Mouse (Mus musculus): ENCODE measurements around the gene Usp54.
"Not testable (repeated sequence)": the region's sequence is repeated elsewhere in the genome, so short reads cannot be mapped to it uniquely, and the experiment has no call there.

Gene Usp54

DNA sequence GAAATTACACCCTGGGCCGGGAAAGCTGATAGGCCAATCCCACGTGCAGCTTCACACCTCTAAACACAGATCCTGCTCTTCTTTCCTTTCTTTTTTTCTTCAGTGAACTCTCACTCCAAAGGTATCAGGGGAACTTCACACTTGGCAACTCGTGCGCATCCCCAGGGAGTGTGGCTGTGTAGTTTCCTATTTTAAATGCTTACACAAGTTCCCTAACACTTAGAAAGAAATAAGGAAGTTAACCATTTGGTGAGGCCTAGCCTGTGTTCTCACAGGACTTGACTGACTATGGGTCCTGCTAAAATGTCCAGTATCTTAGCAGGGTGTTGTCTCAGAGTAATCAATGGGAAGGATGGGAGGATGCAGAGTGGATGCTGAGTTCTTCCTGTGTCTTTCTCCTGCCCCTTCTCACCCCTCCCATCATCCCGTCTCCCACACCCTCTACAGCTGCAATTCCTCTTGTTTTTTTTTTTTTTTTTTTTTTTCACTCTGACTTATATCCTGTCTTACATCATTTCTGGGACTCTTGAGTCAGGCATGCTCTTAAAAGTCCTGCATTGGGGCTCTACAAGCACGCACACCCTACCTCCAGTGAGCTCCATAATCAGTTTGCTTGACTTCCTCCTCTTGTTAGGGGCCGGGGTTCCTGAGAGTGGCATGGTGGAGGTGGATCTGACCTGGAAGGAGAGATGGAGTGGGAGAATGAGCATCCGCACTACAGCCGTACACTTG is 14.0 kb upstream of the Usp54 start:
- DNase-seq (ENCODE audit: extremely low spot score, low spot score): no peak

DNA sequence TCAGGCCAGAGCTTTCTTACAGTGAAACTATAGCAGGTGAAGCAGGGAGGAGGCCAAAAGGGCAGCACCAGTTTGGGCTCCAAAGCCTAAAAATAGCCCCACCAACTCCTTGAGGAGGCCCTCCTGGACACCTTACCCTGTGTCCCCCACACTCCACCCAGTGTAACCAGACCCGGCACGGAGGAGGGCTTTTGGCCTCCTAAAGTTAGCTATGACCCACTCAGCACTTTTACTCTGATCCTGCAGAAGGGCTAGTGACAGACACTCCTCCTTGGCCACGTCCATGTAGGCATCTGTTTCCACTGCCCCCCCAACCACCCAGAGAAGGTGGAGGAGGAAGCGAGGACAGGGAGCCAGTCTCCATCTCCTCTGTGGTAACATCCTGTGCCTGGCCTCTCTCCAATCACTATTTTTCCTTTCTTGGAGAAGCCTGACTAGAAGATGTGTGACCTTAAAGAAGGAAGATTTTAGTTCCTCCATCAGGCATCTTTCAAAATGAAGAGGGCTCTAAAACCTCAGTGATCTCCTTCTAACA is 10.9 kb upstream of the Usp54 start:
- DNase-seq (ENCODE audit: extremely low spot score, low spot score): no peak

DNA sequence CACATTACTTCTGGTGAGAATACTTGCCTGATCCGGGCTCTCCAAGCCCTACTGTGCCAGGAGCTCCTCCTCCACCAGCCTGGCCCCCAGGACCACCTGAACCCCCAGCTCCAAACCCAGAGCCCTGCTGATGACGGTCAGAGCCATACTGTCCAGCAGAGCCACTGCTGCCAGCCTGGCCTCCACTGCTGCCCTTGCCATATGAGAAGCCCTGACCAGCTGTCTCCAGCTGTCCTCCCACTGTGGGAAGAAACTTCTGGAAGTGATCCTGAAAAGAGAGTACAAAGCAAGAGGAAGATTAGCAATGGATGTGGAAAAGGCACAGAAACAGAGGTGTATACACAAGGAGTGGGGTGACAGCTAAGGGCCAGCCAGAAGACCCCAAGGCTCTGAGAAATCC is 10.1 kb upstream of the Usp54 start:
- no peak for DNase-seq (ENCODE audit: extremely low spot score, low spot score)

DNA sequence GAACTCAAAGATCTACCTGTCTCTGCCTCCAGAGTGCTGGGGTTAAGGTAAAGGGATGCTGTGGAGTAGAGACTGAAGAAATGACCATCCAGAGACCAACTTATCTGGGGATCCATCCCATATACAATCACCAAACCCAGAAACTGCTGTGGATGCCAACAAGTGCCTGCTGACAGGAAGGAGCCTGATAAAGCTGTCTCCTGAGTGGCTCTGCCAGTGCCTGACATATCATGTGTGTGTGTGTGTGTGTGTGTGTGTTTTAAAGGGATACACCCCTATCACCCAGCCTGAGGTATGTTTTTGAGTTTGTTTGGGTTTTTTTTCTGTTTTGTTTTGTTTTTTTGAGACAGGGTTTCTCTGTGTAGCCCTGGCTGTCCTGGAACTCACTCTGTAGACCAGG is 5.5 kb upstream of the Usp54 start:
- DNase-seq (ENCODE audit: extremely low spot score, low spot score): no peak

DNA sequence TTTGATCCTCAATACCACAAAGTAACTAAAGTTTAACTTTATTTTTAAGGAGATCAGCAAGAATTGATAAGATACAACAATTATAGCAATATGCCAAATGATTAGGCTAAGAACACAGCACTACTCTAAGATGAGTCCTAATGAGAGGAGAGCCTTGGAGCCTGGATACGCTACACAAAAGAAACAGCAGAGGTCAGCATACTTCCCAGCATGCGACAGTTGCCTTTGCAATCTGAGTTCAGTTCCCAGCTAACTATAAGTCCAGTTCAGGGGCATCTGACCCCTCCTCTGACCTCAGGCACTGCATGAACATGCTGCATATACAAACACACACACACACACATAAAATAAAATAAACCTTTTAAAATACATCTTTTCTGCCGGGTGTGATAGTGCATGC is 4.7 kb upstream of the Usp54 start:
- no peak for DNase-seq (ENCODE audit: extremely low spot score, low spot score)

DNA sequence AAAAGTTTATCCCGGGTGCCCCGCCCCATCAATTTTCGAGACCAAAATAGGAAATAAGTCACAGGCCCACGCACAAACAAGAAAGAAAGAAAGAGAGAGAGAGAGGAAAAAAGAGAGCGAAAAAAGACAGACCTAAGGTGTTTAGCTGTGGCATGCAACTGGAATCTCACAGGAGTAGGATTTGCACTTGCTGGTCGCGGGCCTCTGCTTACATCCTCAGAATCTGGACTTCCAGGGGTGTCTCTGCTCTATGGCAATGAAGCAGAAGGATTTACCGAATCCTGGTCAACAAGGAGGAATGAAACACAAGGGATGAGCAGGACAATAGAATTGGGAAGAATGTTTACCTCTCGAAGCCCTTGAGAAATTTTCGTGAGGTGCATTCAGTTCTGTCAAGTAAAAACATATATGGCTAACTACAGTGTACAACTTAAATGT is 594 bp upstream of the Usp54 start:
- DNase-seq (ENCODE audit: extremely low spot score, low spot score): no peak

DNA sequence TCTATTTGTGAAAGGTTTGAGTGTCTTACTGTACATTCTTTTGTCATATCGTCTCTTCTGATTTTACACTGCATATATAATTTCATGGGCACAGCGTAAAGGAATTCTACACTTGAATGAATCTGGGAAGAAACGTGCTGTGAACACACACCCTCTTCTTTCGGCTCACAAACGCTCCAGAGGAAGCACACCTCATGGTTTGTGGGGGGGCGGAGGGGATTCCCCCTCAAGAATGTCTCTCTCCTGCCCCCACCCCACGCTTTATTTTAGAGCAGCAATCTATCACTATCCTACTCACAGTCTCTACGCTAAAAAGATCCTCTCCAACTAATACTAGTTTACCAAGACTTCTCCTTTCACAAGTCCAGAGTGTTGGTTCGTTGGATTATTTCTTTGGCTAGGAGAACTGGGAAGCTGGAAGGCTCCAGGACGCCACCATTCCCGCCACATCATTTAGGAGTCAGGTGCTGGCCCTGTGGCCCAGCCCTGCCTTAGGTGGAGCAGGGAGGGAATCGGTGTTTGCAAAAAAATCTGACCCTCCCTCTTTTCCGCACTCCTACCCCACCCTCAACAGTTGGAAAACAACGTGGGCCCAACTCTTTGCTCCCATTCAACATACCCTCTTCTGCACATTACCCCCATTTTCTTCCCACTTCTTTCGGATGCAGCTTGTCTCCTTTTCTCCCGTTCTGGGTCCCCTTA is 794 bp downstream of the Usp54 start:
- peak; percentile 28 for DNase-seq (ENCODE audit: extremely low spot score, low spot score)

DNA sequence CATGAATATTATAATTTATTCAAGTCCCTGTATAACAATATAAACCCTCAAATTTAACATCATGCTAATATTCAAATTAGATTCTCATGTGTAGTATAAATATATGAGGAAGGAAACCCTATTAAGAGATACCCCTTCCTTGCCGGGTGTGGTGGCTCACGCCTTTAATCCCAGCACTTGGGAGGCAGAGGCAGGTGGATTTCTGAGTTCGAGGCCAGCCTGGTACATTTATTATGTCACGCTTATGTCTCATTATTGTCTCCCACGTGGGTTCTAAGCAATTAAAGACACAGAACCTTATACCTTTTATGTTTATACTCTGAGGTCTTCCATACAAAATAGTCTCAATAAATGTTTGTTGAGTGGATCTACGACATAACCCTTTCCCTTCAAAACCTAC is 2.2 kb downstream of the Usp54 start:
- DNase-seq (ENCODE audit: extremely low spot score, low spot score): no peak

DNA sequence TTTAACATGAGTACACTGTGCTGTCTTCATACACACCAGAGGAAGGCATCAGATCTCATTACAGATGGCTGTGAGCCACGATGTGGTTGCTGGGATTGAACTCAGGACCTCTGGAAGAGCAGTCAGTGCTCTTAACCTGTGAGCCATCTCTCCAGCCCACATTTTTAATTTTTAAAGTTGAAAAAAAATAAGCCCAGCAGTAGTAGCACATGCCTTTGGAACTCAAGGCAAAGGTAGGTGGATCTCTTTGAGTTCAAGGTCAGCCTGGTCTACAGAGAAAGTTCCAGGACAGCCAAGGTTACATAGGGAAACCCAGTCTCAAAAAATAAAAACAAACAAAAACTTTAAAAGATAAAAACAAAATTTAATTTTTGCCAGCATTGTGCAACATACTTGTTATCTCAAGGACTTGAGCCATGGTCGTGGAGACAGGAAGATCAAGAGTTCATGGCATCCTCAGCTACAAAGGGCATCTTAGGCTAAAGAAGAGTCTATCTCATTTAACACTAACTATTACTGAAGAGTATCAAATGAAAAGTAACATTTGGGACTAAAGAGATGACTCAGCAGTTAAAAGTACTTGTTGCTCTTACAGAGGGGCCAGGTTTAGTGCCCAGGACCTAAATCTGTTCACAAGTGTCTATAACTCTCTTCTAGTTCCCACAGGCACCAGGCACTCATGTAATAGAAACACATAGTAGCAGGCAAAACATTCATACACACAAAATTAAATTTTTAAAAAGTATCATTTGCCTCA is 2.9 kb downstream of the Usp54 start:
- DNase-seq (ENCODE audit: extremely low spot score, low spot score): no peak

DNA sequence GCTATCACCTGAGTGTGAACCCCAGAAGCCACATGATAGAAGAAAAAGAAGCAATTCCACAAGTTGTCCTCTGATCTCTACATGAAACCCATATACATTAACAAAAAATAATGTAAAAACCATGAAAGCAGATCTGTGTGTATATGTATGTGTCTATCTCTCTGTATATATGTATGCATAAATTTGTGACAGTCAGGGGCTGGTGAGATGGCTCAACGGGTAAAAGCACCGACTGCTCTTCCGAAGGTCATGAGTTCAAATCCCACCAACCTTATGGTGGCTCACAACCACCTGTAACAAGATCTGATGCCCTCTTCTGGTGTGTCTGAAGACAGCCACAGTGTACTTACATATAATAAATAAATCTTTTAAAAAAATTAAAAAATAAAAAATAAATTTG is 3.9 kb downstream of the Usp54 start:
- not testable (repeated sequence) for DNase-seq (ENCODE audit: extremely low spot score, low spot score)

DNA sequence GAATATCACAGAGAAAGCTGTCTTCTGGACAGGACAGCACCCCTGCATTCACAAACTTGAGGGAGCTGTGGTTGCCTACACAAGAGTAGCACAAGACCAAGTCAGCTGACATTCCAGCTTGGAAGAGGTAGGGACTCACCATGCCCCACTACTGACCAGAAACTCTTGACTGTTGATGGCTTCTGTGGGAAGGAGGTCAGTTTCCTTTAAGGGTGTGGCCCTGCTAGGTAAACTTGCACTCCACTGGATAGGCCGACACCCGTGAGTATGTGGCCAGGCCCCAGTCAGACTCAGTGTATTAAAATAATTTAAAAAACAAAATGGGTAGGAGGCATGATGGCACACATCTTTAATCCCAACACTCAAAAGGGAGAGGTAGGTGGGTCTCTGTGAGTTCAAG is 5.3 kb downstream of the Usp54 start:
- DNase-seq (ENCODE audit: extremely low spot score, low spot score): no peak

DNA sequence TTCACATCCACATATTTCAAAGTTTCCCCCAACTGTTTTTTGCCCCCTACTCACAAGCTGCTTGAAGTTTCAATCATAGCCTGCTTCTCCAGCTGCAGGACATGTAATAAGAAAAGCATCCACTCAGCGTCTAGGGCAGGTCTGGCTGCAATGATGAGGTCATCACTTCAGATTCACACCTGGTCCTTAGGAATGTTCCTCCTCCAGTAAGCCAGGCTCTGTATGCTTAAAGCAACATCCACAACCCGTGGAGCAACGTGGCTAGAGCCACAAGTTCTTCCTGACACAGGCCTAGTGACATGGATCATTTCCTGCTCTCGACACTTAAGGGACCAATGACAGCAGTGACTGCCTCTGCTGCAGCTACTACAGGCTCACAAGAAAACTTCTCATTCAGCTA is 9.6 kb downstream of the Usp54 start:
- no peak for DNase-seq (ENCODE audit: extremely low spot score, low spot score)

DNA sequence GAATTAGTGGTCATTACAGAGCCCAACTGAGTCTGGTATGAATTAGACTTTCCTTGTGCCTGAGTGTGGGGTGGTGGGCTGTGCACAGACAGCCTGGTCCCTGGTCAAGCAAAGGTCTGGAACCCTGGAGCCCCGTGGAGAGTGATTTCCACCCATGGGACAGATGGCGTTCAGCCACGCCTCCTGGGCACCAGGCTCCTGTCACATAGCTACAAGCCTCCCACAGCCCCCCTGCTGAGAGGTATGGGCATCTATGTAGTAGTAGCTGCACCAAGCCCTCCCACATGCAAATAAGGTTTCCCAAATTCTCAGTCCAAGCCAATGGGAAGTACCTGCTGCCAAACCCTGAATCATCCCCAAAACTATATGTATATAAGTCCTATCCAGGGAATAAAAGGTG is 13.9 kb downstream of the Usp54 start:
- no peak for DNase-seq (ENCODE audit: extremely low spot score, low spot score)

DNA sequence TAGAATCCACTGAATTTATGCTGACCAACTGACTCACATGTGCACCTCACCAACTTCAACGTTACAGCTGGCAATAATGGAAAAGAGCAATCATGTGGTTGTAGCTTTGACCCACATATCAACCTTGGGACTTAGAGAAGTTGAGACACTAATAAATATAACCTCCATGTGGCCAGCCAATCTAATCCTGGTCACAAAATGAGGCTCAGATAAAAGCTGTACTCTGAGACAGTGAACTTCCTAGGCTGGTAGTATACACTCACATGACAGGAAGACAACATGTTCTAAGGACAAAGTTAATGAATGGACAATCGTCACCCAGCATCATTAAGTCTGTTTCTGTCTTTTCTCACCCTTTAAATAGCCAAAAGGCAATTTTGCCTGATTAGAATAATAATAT is 14.4 kb downstream of the Usp54 start:
- no peak for DNase-seq (ENCODE audit: extremely low spot score, low spot score)

DNA sequence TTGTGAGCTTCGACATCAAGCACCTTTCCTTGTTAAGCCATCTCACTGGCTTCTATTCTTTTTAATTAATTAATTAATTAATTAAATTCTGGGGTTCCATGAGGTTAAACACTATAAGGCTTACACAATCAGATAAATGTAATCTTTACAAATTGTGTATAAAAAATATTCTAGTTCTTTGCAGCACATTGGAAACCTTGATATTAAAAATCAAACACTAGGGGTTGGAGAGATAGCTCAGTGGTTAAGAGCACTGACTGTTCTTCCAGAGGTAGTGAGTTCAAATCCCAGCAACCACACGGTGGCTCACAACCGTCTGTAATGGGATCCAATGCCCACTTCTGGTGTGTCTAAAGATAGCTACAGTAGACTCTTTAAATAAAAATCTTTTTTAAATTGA is 18.0 kb downstream of the Usp54 start:
- no peak for DNase-seq (ENCODE audit: extremely low spot score, low spot score)

DNA sequence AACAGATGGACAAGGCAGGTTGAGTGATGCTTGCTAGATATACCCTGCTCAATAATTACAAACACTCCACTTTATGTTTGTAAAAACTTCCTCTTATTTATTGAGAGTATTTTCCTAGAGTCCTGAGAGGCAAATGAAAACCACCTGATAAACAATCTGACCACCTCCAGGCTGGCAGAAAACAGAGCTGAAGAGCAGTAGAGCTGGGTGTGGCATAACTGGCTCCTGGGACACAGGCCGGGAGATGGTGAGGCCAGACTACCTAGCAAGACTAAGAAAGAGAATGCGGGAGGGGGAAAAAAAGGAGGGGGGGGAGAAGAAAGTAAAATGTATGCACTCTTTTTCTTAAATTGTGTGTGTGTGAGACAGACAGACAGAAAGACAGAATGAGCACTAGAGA is 18.5 kb downstream of the Usp54 start:
- DNase-seq (ENCODE audit: extremely low spot score, low spot score): no peak

DNA sequence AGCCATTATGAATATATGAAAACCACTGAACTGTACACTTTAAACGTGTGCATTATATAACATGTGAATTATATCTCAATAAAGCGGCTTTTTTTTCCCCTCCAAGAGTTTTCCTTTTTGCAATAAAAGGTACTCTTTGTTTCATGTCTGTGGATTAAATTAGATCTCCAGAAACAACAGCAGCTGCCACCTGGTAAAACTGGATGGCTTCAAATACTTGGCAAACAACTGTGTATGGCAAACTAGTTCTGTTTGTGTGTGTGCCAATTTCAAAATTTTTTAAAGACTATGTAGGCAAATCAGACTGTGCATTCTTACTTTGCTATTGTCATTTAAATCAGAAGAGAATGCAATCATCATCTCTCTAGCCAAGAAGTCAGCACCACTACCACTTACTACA is 19.0 kb downstream of the Usp54 start:
- no peak for DNase-seq (ENCODE audit: extremely low spot score, low spot score)

DNA sequence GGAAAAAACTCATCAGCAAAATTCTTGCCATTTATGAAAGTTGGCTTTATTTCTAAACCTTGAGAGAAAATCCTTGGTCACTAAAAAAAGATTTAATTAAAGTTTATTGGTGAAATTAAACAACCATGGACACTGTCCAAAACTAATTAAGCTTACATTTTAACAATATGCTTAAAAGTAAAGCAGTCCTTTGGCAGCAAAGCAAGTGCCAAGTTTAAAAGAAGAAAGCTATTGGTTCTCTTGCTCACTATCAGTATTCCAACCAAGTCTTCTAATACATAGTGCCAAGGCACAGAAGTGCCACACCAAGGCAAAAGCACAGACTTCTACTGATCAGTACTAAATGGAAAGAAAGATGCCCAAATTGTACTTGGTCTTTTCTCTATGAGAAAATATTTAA is 21.7 kb downstream of the Usp54 start:
- DNase-seq (ENCODE audit: extremely low spot score, low spot score): no peak

DNA sequence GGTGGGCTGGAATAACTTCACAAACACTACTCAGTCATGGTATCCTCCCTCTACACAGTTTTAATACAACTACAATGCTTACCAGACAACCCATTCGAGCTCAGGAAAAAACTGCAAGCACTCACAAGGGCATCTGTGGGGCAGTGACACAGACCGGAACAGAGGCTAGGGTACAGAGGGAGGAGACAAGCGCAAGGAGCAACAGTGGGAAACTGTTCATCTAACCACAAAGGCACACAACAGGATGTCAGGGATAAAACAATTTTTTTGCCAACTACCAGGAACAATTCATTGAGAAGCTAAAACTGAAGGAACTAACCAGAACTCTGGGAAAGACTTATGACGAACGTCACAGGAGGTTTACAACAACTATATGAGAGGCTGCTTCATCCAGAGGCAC is 22.7 kb downstream of the Usp54 start:
- no peak for DNase-seq (ENCODE audit: extremely low spot score, low spot score)

DNA sequence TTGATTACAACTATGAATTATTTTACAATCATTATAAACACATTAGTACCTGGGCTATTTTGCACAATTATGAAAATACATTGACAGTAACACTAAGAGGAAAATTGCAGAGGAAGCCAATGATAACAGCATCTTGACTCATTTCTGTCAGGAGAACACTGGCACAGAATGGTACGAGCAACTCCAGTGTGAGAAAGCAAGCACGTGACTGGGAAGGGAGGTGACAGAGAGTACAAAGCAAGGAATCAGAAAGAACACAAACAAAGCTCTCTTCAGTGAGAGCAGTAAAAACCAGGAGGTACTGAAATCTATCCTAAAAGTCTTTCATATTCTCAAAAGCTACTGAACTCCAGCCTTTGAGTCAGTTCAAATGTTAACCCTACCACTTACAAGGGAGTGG is 24.4 kb downstream of the Usp54 start:
- no peak for DNase-seq (ENCODE audit: extremely low spot score, low spot score)

DNA sequence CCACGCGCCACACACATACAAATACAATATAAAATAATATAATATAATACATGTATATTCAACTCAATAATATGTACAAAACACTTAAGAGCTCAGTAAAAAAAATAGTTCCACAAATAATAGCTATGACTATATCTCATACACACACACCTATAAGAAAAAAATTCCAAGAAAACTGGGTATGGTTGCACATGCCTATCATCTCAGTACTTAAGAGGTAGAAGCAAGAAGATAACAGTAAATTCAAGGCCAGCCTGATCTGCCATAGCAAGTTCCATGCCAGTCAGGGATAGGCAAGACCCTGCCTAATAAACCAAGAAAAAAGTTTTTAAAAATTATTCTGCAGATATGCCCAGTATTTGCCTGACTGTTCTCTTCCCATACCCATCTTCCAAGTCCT is 25.8 kb downstream of the Usp54 start:
- no peak for DNase-seq (ENCODE audit: extremely low spot score, low spot score)

DNA sequence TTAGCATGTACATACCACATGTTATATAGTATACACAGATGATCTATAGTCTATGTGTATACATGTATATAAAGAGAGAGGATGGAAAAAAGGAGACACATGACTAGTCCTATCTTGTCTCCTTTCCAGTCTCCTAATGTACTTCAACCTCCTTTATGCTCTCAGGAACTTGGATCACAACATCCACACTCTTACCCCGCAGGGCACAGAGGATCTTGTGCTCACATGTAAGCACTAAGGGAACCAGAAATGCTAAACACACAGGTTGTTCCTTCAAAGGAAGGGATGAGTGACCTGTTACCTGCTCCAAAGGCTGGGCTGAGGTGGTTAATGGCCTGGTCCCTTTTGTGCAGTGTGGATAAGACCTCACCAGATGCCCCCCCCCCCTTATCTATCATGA is 28.0 kb downstream of the Usp54 start:
- DNase-seq (ENCODE audit: extremely low spot score, low spot score): no peak
